In the genomic region with DNA sequence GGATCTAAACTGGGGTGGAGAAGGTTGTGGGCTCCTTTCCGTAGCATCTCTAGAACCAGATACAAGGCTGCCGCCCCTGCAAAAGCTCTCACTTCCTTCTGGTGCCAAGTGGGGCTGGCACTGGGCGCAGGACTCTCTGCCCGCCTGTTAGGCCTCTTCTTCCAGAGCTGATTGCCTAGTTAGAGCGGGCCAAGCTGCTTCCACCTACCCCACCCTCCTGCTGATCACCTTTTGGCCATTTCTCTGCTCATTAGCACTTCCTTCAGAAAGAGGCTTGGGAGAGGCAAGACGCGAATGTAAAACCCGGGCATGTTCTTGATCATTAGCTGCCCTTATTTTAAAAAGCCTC, we compare ENCODE assay signal across 12 mouse cellular contexts.
A peak's percentile ranks its signal among the peaks of the same experiment; 100 is the strongest.
DNase-seq lines count a peak whose midpoint lies in the region.
"Had no signal": no experiment of that assay in that cellular context is flagged by ENCODE, and none has a peak within 500 bp of the region (broad histone marks: within the 10 kb centered on the region; RNA-seq: fewer than 3 reads in every experiment).

No protein-coding gene starts in this region.

- DNase-seq in gastrocnemius, adult 18-20 months (ENCODE audit: low spot score): peak; percentile 15
- DNase-seq in gastrocnemius, postnatal 10 days: no peak
- DNase-seq in left cerebral cortex, postnatal 36 days (ENCODE audit: low spot score in 2 of 2): peak; percentile 8 to 26
- no peak for DNase-seq in left cerebral cortex, adult 9 months (ENCODE audit: low spot score in 2 of 2)
- peak; percentile 14 for DNase-seq in cerebellum, adult 8-10 months
- peak; percentile 34 to 37 for DNase-seq in cerebellum, postnatal 36 days
- no peak for DNase-seq in ovary, postnatal 14 days (ENCODE audit: low spot score)
- DNase-seq: heart, postnatal 10 days; kidney, adult 8-10 months; kidney, postnatal 25 days; liver, postnatal 0 days; thymus, postnatal 14 days had no signal

- intact Hi-C loops in left cerebral cortex, postnatal 36 days (cut with DNase I): no loop called here

Comparison
In these comparisons a context has a peak if more than half of its experiments do, and no peak if none do; other contexts are left out.
1. DNase-seq: peak in gastrocnemius, adult 18-20 months (single experiment), left cerebral cortex, postnatal 36 days (2 of 2), cerebellum, adult 8-10 months (single experiment) and cerebellum, postnatal 36 days (2 of 2); none in gastrocnemius, postnatal 10 days (single experiment), left cerebral cortex, adult 9 months (0 of 2) and ovary, postnatal 14 days (single experiment).